Mouse (Mus musculus): ENCODE results near the gene Zfp668. TPM values are rescaled to one million over a fixed set of nuclear protein-coding genes. Genes with fewer than 3 reads are reported as not detected.
A peak's percentile ranks its signal among the peaks of the same experiment; 100 is the strongest.
"Not testable (repeated sequence)": the region's sequence is repeated elsewhere in the genome, so short reads cannot be mapped to it uniquely, and the experiment has no call there.

Zfp668 gene
- polyA plus RNA-seq, 1 experiment from 2014 or later: 11.9 TPM

- 2% methylated on average over 15 of the region's 15 CpGs for WGBS
- peak overlapping the region; percentile 89 for H3K9ac ChIP-seq (ENCODE audit: low read length)
- no peaks in the 10 kb centered on the region for H3K27me3 ChIP-seq (ENCODE audit: control insufficient read depth, insufficient read depth, low read length)
- H3K4me1 ChIP-seq (ENCODE audit: control insufficient read depth, insufficient read depth, low read length): 0 out of 2 replicates have a peak, but pooled peaks cover 3% of the 10 kb centered on the region
- no peaks in the 10 kb centered on the region; the same call in 1 of the 2 replicates for H3K36me3 ChIP-seq (ENCODE audit: control insufficient read depth, insufficient read depth, low read length)
- H3K9me3 ChIP-seq (replicated peaks; ENCODE audit: control insufficient read depth, low read length): no peaks in the 10 kb centered on the region
- ATAC-seq (ENCODE audit: insufficient read depth, low FRiP score): peak; percentile 6; the same call in 1 of the 2 replicates
- peak overlapping the region; percentile 93 for H3K4me2 ChIP-seq (ENCODE audit: low read depth, low read length)
- peak overlapping the region; percentile 95 for H3K27ac ChIP-seq (ENCODE audit: low read length)
- peak overlapping the region; percentile 93 for H3K4me3 ChIP-seq (replicated peaks; ENCODE audit: low read length)
These were observed 35.7 kb downstream of the Zfp668 start for GRCm38 (mm10) chr7:127840886-127841285.

- H3K9me3 ChIP-seq (replicated peaks; ENCODE audit: control insufficient read depth, low read length); H3K27ac ChIP-seq (ENCODE audit: low read length); H3K27me3 ChIP-seq (ENCODE audit: control insufficient read depth, insufficient read depth, low read length); ATAC-seq (ENCODE audit: insufficient read depth, low FRiP score); H3K4me2 ChIP-seq (ENCODE audit: low read depth, low read length); H3K9ac ChIP-seq (ENCODE audit: low read length); H3K36me3 ChIP-seq (ENCODE audit: control insufficient read depth, insufficient read depth, low read length); H3K4me1 ChIP-seq (ENCODE audit: control insufficient read depth, insufficient read depth, low read length); H3K4me3 ChIP-seq (replicated peaks; ENCODE audit: low read length): not testable (repeated sequence)
- 79% methylated on average over 2 of the region's 2 CpGs for WGBS
These were observed 36.6 kb downstream of the Zfp668 start for GRCm38 (mm10) chr7:127840031-127840430.

GRCm38 (mm10) chr7:127837878-127838277, 38.8 kb downstream of the Zfp668 start:
- not testable (repeated sequence) for H3K9me3 ChIP-seq (replicated peaks; ENCODE audit: control insufficient read depth, low read length); ATAC-seq (ENCODE audit: insufficient read depth, low FRiP score); H3K9ac ChIP-seq (ENCODE audit: low read length); H3K27ac ChIP-seq (ENCODE audit: low read length); H3K4me1 ChIP-seq (ENCODE audit: control insufficient read depth, insufficient read depth, low read length); H3K4me2 ChIP-seq (ENCODE audit: low read depth, low read length); H3K4me3 ChIP-seq (replicated peaks; ENCODE audit: low read length); H3K36me3 ChIP-seq (ENCODE audit: control insufficient read depth, insufficient read depth, low read length); H3K27me3 ChIP-seq (ENCODE audit: control insufficient read depth, insufficient read depth, low read length)
- 73% methylated on average over 4 of the region's 4 CpGs for WGBS

GRCm38 (mm10) chr7:127837473-127837872, 39.2 kb downstream of the Zfp668 start:
- 83% methylated on average over 5 of the region's 5 CpGs for WGBS

GRCm38 (mm10) chr7:127835550-127835949, 41.1 kb downstream of the Zfp668 start:
- ATAC-seq (ENCODE audit: insufficient read depth, low FRiP score): no peak
- Histone ChIP-seq H3K27me3 (ENCODE audit: control insufficient read depth, insufficient read depth, low read length) (no peaks in the 10 kb centered on the region), H3K9ac (ENCODE audit: low read length) (no peak overlapping the region), H3K4me3 (replicated peaks; ENCODE audit: low read length) (no peak overlapping the region), H3K9me3 (replicated peaks; ENCODE audit: control insufficient read depth, low read length) (no peaks in the 10 kb centered on the region), H3K36me3 (ENCODE audit: control insufficient read depth, insufficient read depth, low read length) (no peaks in the 10 kb centered on the region), H3K4me2 (ENCODE audit: low read depth, low read length) (no peak overlapping the region), H3K27ac (ENCODE audit: low read length) (no peak overlapping the region), H3K4me1 (ENCODE audit: control insufficient read depth, insufficient read depth, low read length) (no peaks in the 10 kb centered on the region)
- 76% methylated on average over 2 of the region's 2 CpGs for WGBS

More at GRCm38 (mm10) chr7:127837473-127837872, 39.2 kb downstream of the Zfp668 start:
- Histone ChIP-seq H3K4me2 (ENCODE audit: low read depth, low read length) (no peak overlapping the region), H3K9me3 (replicated peaks; ENCODE audit: control insufficient read depth, low read length) (no peaks in the 10 kb centered on the region), H3K36me3 (ENCODE audit: control insufficient read depth, insufficient read depth, low read length) (no peaks in the 10 kb centered on the region), H3K4me1 (ENCODE audit: control insufficient read depth, insufficient read depth, low read length) (0 out of 2 replicates have a peak, but pooled peaks cover under 1% of the 10 kb centered on the region), H3K27ac (ENCODE audit: low read length) (no peak overlapping the region), H3K27me3 (ENCODE audit: control insufficient read depth, insufficient read depth, low read length) (no peaks in the 10 kb centered on the region), H3K9ac (ENCODE audit: low read length) (no peak overlapping the region), H3K4me3 (replicated peaks; ENCODE audit: low read length) (no peak overlapping the region)
- no peak for ATAC-seq (ENCODE audit: insufficient read depth, low FRiP score)

- peak; percentile 49 for ATAC-seq (ENCODE audit: insufficient read depth, low FRiP score)
- peak within 1 kb of the TSS; percentile 85 for H3K9ac ChIP-seq (ENCODE audit: low read length)
- peak within 1 kb of the TSS; percentile 63 for H3K4me2 ChIP-seq (ENCODE audit: low read depth, low read length)
- H3K36me3 ChIP-seq (ENCODE audit: control insufficient read depth, insufficient read depth, low read length): no peaks in the 10 kb centered on the region
- H3K27me3 ChIP-seq (ENCODE audit: control insufficient read depth, insufficient read depth, low read length): no peaks in the 10 kb centered on the region
- WGBS: 5% methylated on average over 34 of the region's 38 CpGs
- H3K4me3 ChIP-seq (replicated peaks; ENCODE audit: low read length): peak within 1 kb of the TSS; percentile 61
- 0 out of 2 replicates have a peak, but pooled peaks cover 7% of the 10 kb centered on the region for H3K4me1 ChIP-seq (ENCODE audit: control insufficient read depth, insufficient read depth, low read length)
- H3K9me3 ChIP-seq (replicated peaks; ENCODE audit: control insufficient read depth, low read length): no peaks in the 10 kb centered on the region
- H3K27ac ChIP-seq (ENCODE audit: low read length): no peak within 1 kb of the TSS
These were observed 52.3 kb downstream of the Zfp668 start, which contains the start of the genes Stx4a and Stx1b for GRCm38 (mm10) chr7:127824176-127824871. Gene Stx4a (plus strand): TSS chr7:127824294. Gene Stx1b (minus strand): TSS chr7:127824549.

- WGBS: 68% methylated on average over 11 of the region's 11 CpGs
- 0 out of 2 replicates have a peak, but pooled peaks have one; percentile 8 for ATAC-seq (ENCODE audit: insufficient read depth, low FRiP score)
- no peaks in the 10 kb centered on the region for H3K36me3 ChIP-seq (ENCODE audit: control insufficient read depth, insufficient read depth, low read length)
- H3K9ac ChIP-seq (ENCODE audit: low read length): peak overlapping the region; percentile 85
- 0 out of 2 replicates have a peak, but pooled peaks cover 7% of the 10 kb centered on the region for H3K4me1 ChIP-seq (ENCODE audit: control insufficient read depth, insufficient read depth, low read length)
- H3K4me3 ChIP-seq (replicated peaks; ENCODE audit: low read length): peak overlapping the region; percentile 61
- no peaks in the 10 kb centered on the region for H3K9me3 ChIP-seq (replicated peaks; ENCODE audit: control insufficient read depth, low read length)
- H3K27me3 ChIP-seq (ENCODE audit: control insufficient read depth, insufficient read depth, low read length): no peaks in the 10 kb centered on the region
- H3K27ac ChIP-seq (ENCODE audit: low read length): no peak overlapping the region
- H3K4me2 ChIP-seq (ENCODE audit: low read depth, low read length): peak overlapping the region; percentile 63
These were observed 53.1 kb downstream of the Zfp668 start for GRCm38 (mm10) chr7:127823236-127824171.

- WGBS: 84% methylated on average over 3 of the region's 3 CpGs
- Histone ChIP-seq H3K9me3 (replicated peaks; ENCODE audit: control insufficient read depth, low read length) (no peaks in the 10 kb centered on the region), H3K36me3 (ENCODE audit: control insufficient read depth, insufficient read depth, low read length) (no peaks in the 10 kb centered on the region), H3K27ac (ENCODE audit: low read length) (no peak overlapping the region), H3K9ac (ENCODE audit: low read length) (no peak overlapping the region), H3K4me2 (ENCODE audit: low read depth, low read length) (no peak overlapping the region), H3K4me1 (ENCODE audit: control insufficient read depth, insufficient read depth, low read length) (0 out of 2 replicates have a peak, but pooled peaks cover 7% of the 10 kb centered on the region), H3K4me3 (replicated peaks; ENCODE audit: low read length) (no peak overlapping the region), H3K27me3 (ENCODE audit: control insufficient read depth, insufficient read depth, low read length) (no peaks in the 10 kb centered on the region)
- no peak for ATAC-seq (ENCODE audit: insufficient read depth, low FRiP score)
These were observed 54.1 kb downstream of the Zfp668 start for GRCm38 (mm10) chr7:127822494-127822893.

All from stomach, embryonic 16.5 days (tissue).